ENCODE assay signal across 10 mouse cellular contexts in the genomic region with DNA sequence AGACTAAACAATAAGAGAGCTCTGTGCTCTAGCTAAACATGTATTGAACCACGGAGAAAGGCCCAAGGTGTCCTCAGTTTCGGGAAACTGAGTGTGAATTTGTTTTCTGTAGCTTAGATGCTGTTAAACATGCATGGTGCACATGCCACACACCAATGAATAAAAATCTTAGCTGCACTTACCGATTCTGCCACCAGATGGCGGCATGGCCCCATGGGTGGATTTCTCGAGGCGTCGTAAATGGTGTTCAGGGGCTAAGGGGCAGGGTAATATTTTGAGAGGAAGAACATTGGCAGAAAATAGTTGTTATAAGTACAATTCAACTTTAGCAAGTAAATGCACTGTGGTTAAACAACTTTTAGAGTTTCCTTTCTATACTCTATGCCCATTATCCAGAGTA. TPM values are rescaled to one million over a fixed set of nuclear protein-coding genes. Genes with fewer than 3 reads are reported as not detected.
DNase-seq lines count a peak whose midpoint lies in the region; ATAC-seq and TF ChIP-seq lines count a peak whose summit lies in the region.
"Had no signal": no experiment of that assay in that cellular context is flagged by ENCODE, and none has a peak within 500 bp of the region (broad histone marks: within the 10 kb centered on the region; RNA-seq: fewer than 3 reads in every experiment).

No protein-coding gene starts in this region.

- TF ChIP-seq CTCF in heart, adult 2 months (IDR thresholded peaks at IDR 0.05) = no peak; the same call in 1 of the 2 replicates
- TF ChIP-seq CTCF in testis, adult 2 months (IDR thresholded peaks at IDR 0.05; ENCODE audit: control insufficient read depth, insufficient read depth, insufficient replicate concordance, low read depth, low read length) = peak; percentile 91; the same call in 1 of the 2 replicates

- no peak overlapping the region for H3K9ac ChIP-seq in heart, adult 2 months (ENCODE audit: low read depth, low read length)
- H3K9ac ChIP-seq in heart, embryonic 12.5 days = no peak overlapping the region
- H3K9ac ChIP-seq: embryonic facial prominence, embryonic 13.5 days; neural tube, embryonic 12.5 days had no signal

- H3K4me3 ChIP-seq in heart, adult 2 months = no peak overlapping the region
- H3K4me3 ChIP-seq in heart, embryonic 12.5 days = no peak overlapping the region
- H3K4me3 ChIP-seq in testis, adult 2 months (ENCODE audit: control insufficient read depth, low read depth, low read length) = no peak overlapping the region
- H3K4me3 ChIP-seq: embryonic facial prominence, embryonic 13.5 days; neural tube, embryonic 12.5 days had no signal

- H3K9me3 ChIP-seq in heart, embryonic 12.5 days (replicated peaks) = no peaks in the 10 kb centered on the region
- H3K9me3 ChIP-seq: embryonic facial prominence, embryonic 13.5 days; neural tube, embryonic 12.5 days had no signal

- DNase-seq in heart, adult 2 months = peak; percentile 41 to 78
- peak; percentile 71 for DNase-seq in ZHBTc4 (ENCODE audit: low read depth, low spot score)
- DNase-seq in cerebellum, postnatal 25 days = peak; percentile 85 to 87
- peak; percentile 68 to 71 for DNase-seq in layer of hippocampus, postnatal 36 days
- peak; percentile 78 for DNase-seq in mesoderm, embryonic 11.5 days (ENCODE audit: low read depth, low spot score)

- intact Hi-C loops in heart, adult 2 months (cut with DNase I) = loop anchor here (1.0 to 2.0 kb wide), 2 partner anchors 200 to 420 kb away; no protein-coding TSS in a partner anchor

- H3K27me3 ChIP-seq in heart, adult 2 months (ENCODE audit: control insufficient read depth, insufficient read depth, low read length) = no peaks in the 10 kb centered on the region
- 0 out of 2 replicates have a peak, but pooled peaks cover 10% of the 10 kb centered on the region for H3K27me3 ChIP-seq in heart, embryonic 12.5 days (replicated peaks)
- H3K27me3 ChIP-seq in testis, adult 2 months (ENCODE audit: control insufficient read depth, insufficient read depth, low read length) = no peaks in the 10 kb centered on the region
- H3K27me3 ChIP-seq: embryonic facial prominence, embryonic 13.5 days; neural tube, embryonic 12.5 days had no signal

- H3K4me1 ChIP-seq in heart, adult 2 months (ENCODE audit: control insufficient read depth, insufficient read depth, low read length) = no peaks in the 10 kb centered on the region
- H3K4me1 ChIP-seq in heart, embryonic 12.5 days (replicated peaks) = no peaks in the 10 kb centered on the region
- H3K4me1 ChIP-seq in testis, adult 2 months (ENCODE audit: control insufficient read depth, insufficient read depth, low read length) = no peaks in the 10 kb centered on the region
- H3K4me1 ChIP-seq: embryonic facial prominence, embryonic 13.5 days; neural tube, embryonic 12.5 days had no signal

- no peak overlapping the region for H3K27ac ChIP-seq in heart, adult 2 months
- H3K27ac ChIP-seq in heart, embryonic 12.5 days (ENCODE audit: poor library complexity, severe bottlenecking) = no peak overlapping the region
- no peak overlapping the region for H3K27ac ChIP-seq in testis, adult 2 months (ENCODE audit: control insufficient read depth, insufficient read depth, low read depth, low read length)
- H3K27ac ChIP-seq: embryonic facial prominence, embryonic 13.5 days; neural tube, embryonic 12.5 days had no signal

- TF ChIP-seq EP300 in heart, adult 2 months (IDR thresholded peaks at IDR 0.05; ENCODE audit: insufficient read depth, low read depth, low read length) = peak; percentile 77

- no peak for ATAC-seq in heart, embryonic 12.5 days (ENCODE audit: insufficient number of reproducible peaks, low FRiP score)
- peak; percentile 66 for ATAC-seq in granulocyte monocyte progenitor cell, adult 5-6 weeks (replicated peaks; ENCODE audit: poor library complexity, severe bottlenecking)

- no peak overlapping the region for H3K4me2 ChIP-seq in heart, embryonic 12.5 days
- H3K4me2 ChIP-seq: embryonic facial prominence, embryonic 13.5 days; neural tube, embryonic 12.5 days had no signal

- H3K36me3 ChIP-seq in heart, adult 2 months (ENCODE audit: control insufficient read depth, insufficient read depth, low read length) = no peaks in the 10 kb centered on the region
- H3K36me3 ChIP-seq in heart, embryonic 12.5 days = no peaks in the 10 kb centered on the region
- H3K36me3 ChIP-seq in testis, adult 2 months (ENCODE audit: control insufficient read depth, insufficient read depth, low read length) = no peaks in the 10 kb centered on the region
- H3K36me3 ChIP-seq: embryonic facial prominence, embryonic 13.5 days; neural tube, embryonic 12.5 days had no signal

- H3K79me2 ChIP-seq in heart, adult 2 months (replicated peaks; ENCODE audit: control insufficient read depth, insufficient read depth, low read length) = no peaks in the 10 kb centered on the region

- WGBS in heart, adult 2 months = 3% methylated on average over 7 of the region's 7 CpGs
- WGBS in heart, embryonic 12.5 days = 2% methylated on average over 7 of the region's 7 CpGs

- no peak for TF ChIP-seq POLR2A in heart, adult 2 months (IDR thresholded peaks at IDR 0.05; ENCODE audit: insufficient read depth, low read depth, low read length)
- no peak for TF ChIP-seq POLR2A in testis, adult 2 months (IDR thresholded peaks at IDR 0.05; ENCODE audit: control insufficient read depth, low read depth, low read length)

RNA-seq across cellular contexts. Expression of gene Slc10a1, which starts 13.8 kb away (rescaled TPM):
- total RNA-seq in heart, adult 2 months (2021) = not detected
- 0.61 TPM in 1 of 2 replicates, not detected in the other for polyA plus RNA-seq in heart, adult 2 months (2012; rRNA removed)
- 0.53 and 0.64 TPM in 2 replicates for polyA plus RNA-seq in heart, embryonic 12.5 days (2016; fragmentation: Nextera tagmentation; extraction: Ambion mirVana)
- not detected in 2 replicates for total RNA-seq in granulocyte monocyte progenitor cell, adult 5-6 weeks (2014; fragmentation: Nextera tagmentation)
- total RNA-seq in granulocyte monocyte progenitor cell, adult 5-6 weeks (2017) = not detected in 2 replicates
- not detected for total RNA-seq in layer of hippocampus, postnatal 36 days (2021)
- polyA plus RNA-seq in testis, adult 2 months (2012; rRNA removed) = 0.10 TPM in 2 replicates

RNA-seq across cellular contexts. Expression of gene Srsf5, which starts 37.0 kb away (rescaled TPM):
- 100 to 1,000 TPM; 115 to 126 TPM for total RNA-seq in heart, adult 2 months (2021)
- 217 and 259 TPM in 2 replicates for polyA plus RNA-seq in heart, adult 2 months (2012; rRNA removed)
- 439 and 445 TPM in 2 replicates for polyA plus RNA-seq in heart, embryonic 12.5 days (2016; fragmentation: Nextera tagmentation; extraction: Ambion mirVana)
- 313 and 360 TPM in 2 replicates for total RNA-seq in granulocyte monocyte progenitor cell, adult 5-6 weeks (2014; fragmentation: Nextera tagmentation)
- total RNA-seq in granulocyte monocyte progenitor cell, adult 5-6 weeks (2017) = 731 and 831 TPM in 2 replicates
- total RNA-seq in layer of hippocampus, postnatal 36 days (2021) = 100 to 1,000 TPM; 319 to 320 TPM
- polyA plus RNA-seq in testis, adult 2 months (2012; rRNA removed) = 223 and 264 TPM in 2 replicates

RNA-seq across cellular contexts. Expression of gene Smoc1, which starts 44.3 kb away (rescaled TPM):
- total RNA-seq in heart, adult 2 months (2021) = 1 to 10 TPM; 4.8 to 6.2 TPM
- 6.9 and 8.0 TPM in 2 replicates for polyA plus RNA-seq in heart, adult 2 months (2012; rRNA removed)
- 5.8 and 6.9 TPM in 2 replicates for polyA plus RNA-seq in heart, embryonic 12.5 days (2016; fragmentation: Nextera tagmentation; extraction: Ambion mirVana)
- 0.64 TPM in 1 of 2 replicates, not detected in the other for total RNA-seq in granulocyte monocyte progenitor cell, adult 5-6 weeks (2014; fragmentation: Nextera tagmentation)
- total RNA-seq in granulocyte monocyte progenitor cell, adult 5-6 weeks (2017) = 0.31 and 1.2 TPM in 2 replicates
- 1 to 10 TPM; 7.4 to 7.8 TPM for total RNA-seq in layer of hippocampus, postnatal 36 days (2021)
- 9.8 and 10.0 TPM in 2 replicates for polyA plus RNA-seq in testis, adult 2 months (2012; rRNA removed)
